Mouse (Mus musculus) hindbrain, postnatal 0 days (tissue): ENCODE results near the gene Ncaph2. TPM values are rescaled to one million over a fixed set of nuclear protein-coding genes. Genes with fewer than 3 reads are reported as not detected.
A peak's percentile ranks its signal among the peaks of the same experiment; 100 is the strongest.

Experiments
- ATAC-seq: fragments of 200-750 bp; cut with Nextera tagmentation; 2 replicates; pipeline ENCODE4 v1.8.0; 2017; ENCODE audit warnings: mild to moderate bottlenecking, moderate TSS enrichment, moderate library complexity
- DNase-seq: peaks from one replicate; pipeline ENCODE4 v3.0.0-alpha.2; 2015; ENCODE audit warnings: low spot score
- H3K27ac ChIP-seq: fragments of 300-500 bp; sonication (generic); 2 replicates; pipeline ENCODE4 v1.5.1; 2014; ENCODE audit warnings: mild to moderate bottlenecking
- H3K27me3 ChIP-seq: fragments of 300-500 bp; sonication (generic); 2 replicates; pipeline ENCODE4 v1.6.1; 2014; ENCODE audit warnings: low read length, mixed read lengths; ENCODE audit not compliant: insufficient read depth
- H3K36me3 ChIP-seq: fragments of 300-500 bp; sonication (generic); 2 replicates; pipeline ENCODE4 v1.6.1; 2014; ENCODE audit warnings: low read length, mixed read lengths; ENCODE audit not compliant: insufficient read depth
- H3K4me1 ChIP-seq: fragments of 300-500 bp; sonication (generic); 2 replicates; pipeline ENCODE4 v1.6.1; 2014; ENCODE audit warnings: antibody characterized with exemption, low read length, mixed read lengths; ENCODE audit not compliant: insufficient read depth
- H3K4me2 ChIP-seq: fragments of 300-500 bp; sonication (generic); 2 replicates; pipeline ENCODE4 v1.6.1; 2014; ENCODE audit warnings: low read depth, mild to moderate bottlenecking, low read length, moderate library complexity, mixed read lengths
- H3K4me3 ChIP-seq: fragments of 300-500 bp; sonication (generic); 2 replicates; pipeline ENCODE4 v1.5.1; 2014; ENCODE audit warnings: low read length
- H3K9ac ChIP-seq: fragments of 300-500 bp; sonication (generic); replicated peaks from 2 replicates; pipeline ENCODE4 v1.6.1; 2014; ENCODE audit warnings: mild to moderate bottlenecking, low read length, moderate library complexity, mixed read lengths
- H3K9me3 ChIP-seq: fragments of 300-500 bp; sonication (generic); 2 replicates; pipeline ENCODE4 v1.6.1; 2016; ENCODE audit warnings: low read length, mixed read lengths
- CTCF ChIP-seq: IDR thresholded peaks from 2 replicates; pipeline ENCODE4 v1.5.1; 2016; ENCODE audit warnings: antibody characterized with exemption, control low read depth, low read depth
- WGBS: fragments of 180-500 bp; shearing (Covaris S2); extraction: QIAGEN DNeasy Blood & Tissue Kit; methylation state at CpG from one replicate; pipeline ENCODE4 v1.1.7; 2014; 5-methylcytosine and 5-hydroxymethylcytosine counted together
- polyA plus RNA-seq: library from polyadenylated mRNA; unstranded; fragments of >200 nt; fragmentation: Nextera tagmentation; extraction: Ambion mirVana; gene quantifications from 2 replicates; pipeline ENCODE4 v1.2.1, GENCODE M21; 2015
- total RNA-seq: library from RNA; depleted of rRNA; stranded (reverse); fragments of >200 nt; gene quantifications from 2 replicates; pipeline ENCODE4 v1.2.3, GENCODE M21; 2014

Gene Ncaph2
- total and polyA plus RNA-seq, 2 experiments from 2014 or later = 97.1 to 106 TPM

GRCm38 (mm10) chr15:89314107-89314506, 41.4 kb upstream of the Ncaph2 start:
- peak overlapping the region; percentile 93 for H3K9ac ChIP-seq
- no peaks in the 10 kb centered on the region for H3K9me3 ChIP-seq
- no peak for TF ChIP-seq CTCF
- H3K27me3 ChIP-seq = no peaks in the 10 kb centered on the region
- peak overlapping the region; percentile 86 for H3K4me2 ChIP-seq
- H3K27ac ChIP-seq = no peak overlapping the region
- peaks cover 26% of the 10 kb centered on the region for H3K4me1 ChIP-seq
- DNase-seq = peak; percentile 10
- H3K4me3 ChIP-seq = peak overlapping the region; percentile 96
- H3K36me3 ChIP-seq = no peaks in the 10 kb centered on the region
- 0 out of 2 replicates have a peak, but pooled peaks have one; percentile 1 for ATAC-seq
- 30% methylated on average over 3 of the region's 3 CpGs for WGBS

- H3K9me3 ChIP-seq = no peaks in the 10 kb centered on the region
- under 1% methylated on average over 55 of the region's 58 CpGs for WGBS
- DNase-seq (peak; percentile 32), ATAC-seq (peak; percentile 5)
- H3K27ac ChIP-seq = peak overlapping the region; percentile 72; the same call in 1 of the 2 replicates
- H3K4me1 ChIP-seq = peaks cover 26% of the 10 kb centered on the region
- peak overlapping the region; percentile 96 for H3K4me3 ChIP-seq
- H3K27me3 ChIP-seq = no peaks in the 10 kb centered on the region
- H3K36me3 ChIP-seq = no peaks in the 10 kb centered on the region
- peak; percentile 45; the same call in 1 of the 2 replicates for TF ChIP-seq CTCF
- peak overlapping the region; percentile 93 for H3K9ac ChIP-seq
- H3K4me2 ChIP-seq = peak overlapping the region; percentile 86
Observed at GRCm38 (mm10) chr15:89314511-89315189, 40.9 kb upstream of the Ncaph2 start.

- Histone ChIP-seq H3K4me3 (peak within 1 kb of the TSS; percentile 96), H3K27ac (peak within 1 kb of the TSS; percentile 72; the same call in 1 of the 2 replicates), H3K4me2 (peak within 1 kb of the TSS; percentile 86), H3K9me3 (no peaks in the 10 kb centered on the region), H3K36me3 (no peaks in the 10 kb centered on the region), H3K4me1 (peaks cover 25% of the 10 kb centered on the region), H3K9ac (peak within 1 kb of the TSS; percentile 93), H3K27me3 (no peaks in the 10 kb centered on the region)
- no peak for TF ChIP-seq CTCF
- peak; percentile 99 for DNase-seq
- WGBS = under 1% methylated on average over 33 of the region's 37 CpGs
- ATAC-seq = peak; percentile 99
Observed at GRCm38 (mm10) chr15:89315190-89315731, 40.3 kb upstream of the Ncaph2 start, which contains the start of gene Sbf1. Sbf1 (minus strand) TSS chr15:89315311.

- Histone ChIP-seq H3K4me1 (peaks cover 17% of the 10 kb centered on the region), H3K9me3 (no peaks in the 10 kb centered on the region), H3K9ac (no peak overlapping the region), H3K36me3 (no peaks in the 10 kb centered on the region), H3K27me3 (no peaks in the 10 kb centered on the region), H3K4me3 (no peak overlapping the region), H3K27ac (no peak overlapping the region), H3K4me2 (no peak overlapping the region)
- ATAC-seq = no peak
- no peak for DNase-seq
- peak; percentile 44 for TF ChIP-seq CTCF
- WGBS = 65% methylated on average over 11 of the region's 11 CpGs
Observed at GRCm38 (mm10) chr15:89316146-89316545, 39.4 kb upstream of the Ncaph2 start.

- no peak for TF ChIP-seq CTCF
- Histone ChIP-seq H3K36me3 (no peaks in the 10 kb centered on the region), H3K4me1 (peaks cover 6% of the 10 kb centered on the region; the same call in 1 of the 2 replicates), H3K4me2 (no peak overlapping the region), H3K9me3 (no peaks in the 10 kb centered on the region), H3K27ac (no peak overlapping the region), H3K4me3 (no peak overlapping the region), H3K27me3 (no peaks in the 10 kb centered on the region), H3K9ac (no peak overlapping the region)
- no peak for ATAC-seq
- DNase-seq = no peak
- 80% methylated on average over 8 of the region's 8 CpGs for WGBS
Observed at GRCm38 (mm10) chr15:89321264-89321663, 34.3 kb upstream of the Ncaph2 start.

- no peak within 1 kb of the TSS for H3K9ac ChIP-seq
- H3K27me3 ChIP-seq = no peaks in the 10 kb centered on the region
- no peaks in the 10 kb centered on the region for H3K36me3 ChIP-seq
- 10% methylated on average over 26 of the region's 26 CpGs for WGBS
- H3K9me3 ChIP-seq = no peaks in the 10 kb centered on the region
- ATAC-seq = no peak
- H3K4me1 ChIP-seq = peaks cover 6% of the 10 kb centered on the region; the same call in 1 of the 2 replicates
- H3K4me2 ChIP-seq = peak within 1 kb of the TSS; percentile 33
- TF ChIP-seq CTCF = no peak
- no peak within 1 kb of the TSS for H3K4me3 ChIP-seq
- DNase-seq = no peak
- no peak within 1 kb of the TSS for H3K27ac ChIP-seq
Observed at GRCm38 (mm10) chr15:89322670-89323522, 32.6 kb upstream of the Ncaph2 start, which contains the start of gene Adm2. Adm2 (plus strand) TSS chr15:89322720.
